9 mouse cellular contexts compared by ENCODE assay signal in genomic region chr2:170877515-170877914, GRCm38 (mm10).
DNase-seq lines count a peak whose midpoint lies in the region; ATAC-seq lines count a peak whose summit lies in the region.
"Had no signal": no experiment of that assay in that cellular context is flagged by ENCODE, and none has a peak within 500 bp of the region (broad histone marks: within the 10 kb centered on the region; RNA-seq: fewer than 3 reads in every experiment).

No protein-coding gene starts in this region.

- H3K4me1 ChIP-seq in liver, embryonic 12.5 days: no peaks in the 10 kb centered on the region
- H3K4me1 ChIP-seq in embryonic facial prominence, embryonic 11.5 days (ENCODE audit: control insufficient read depth, insufficient read depth, low read length): no peaks in the 10 kb centered on the region
- H3K4me1 ChIP-seq in limb, embryonic 13.5 days: no peaks in the 10 kb centered on the region
- H3K4me1 ChIP-seq in stomach, embryonic 16.5 days (ENCODE audit: control insufficient read depth, insufficient read depth, low read length): no peaks in the 10 kb centered on the region

- H3K27me3 ChIP-seq in liver, embryonic 12.5 days (replicated peaks): peaks cover 22% of the 10 kb centered on the region
- H3K27me3 ChIP-seq in embryonic facial prominence, embryonic 11.5 days (ENCODE audit: control insufficient read depth, insufficient read depth, low read length): no peaks in the 10 kb centered on the region; the same call in 1 of the 2 replicates
- peaks cover 22% of the 10 kb centered on the region for H3K27me3 ChIP-seq in limb, embryonic 13.5 days
- H3K27me3 ChIP-seq in stomach, embryonic 16.5 days (ENCODE audit: control insufficient read depth, insufficient read depth, low read length): no peaks in the 10 kb centered on the region; the same call in 1 of the 2 replicates

- no peak overlapping the region for H3K9ac ChIP-seq in liver, embryonic 12.5 days
- H3K9ac ChIP-seq in embryonic facial prominence, embryonic 11.5 days (replicated peaks; ENCODE audit: low read length): no peak overlapping the region
- no peak overlapping the region for H3K9ac ChIP-seq in limb, embryonic 13.5 days
- no peak overlapping the region for H3K9ac ChIP-seq in stomach, embryonic 16.5 days (ENCODE audit: low read length)

- H3K4me3 ChIP-seq in liver, embryonic 12.5 days: no peak overlapping the region
- H3K4me3 ChIP-seq in embryonic facial prominence, embryonic 11.5 days (ENCODE audit: low read depth, low read length): no peak overlapping the region
- H3K4me3 ChIP-seq in limb, embryonic 13.5 days: no peak overlapping the region
- no peak overlapping the region for H3K4me3 ChIP-seq in stomach, embryonic 16.5 days (replicated peaks; ENCODE audit: low read length)

- H3K36me3 ChIP-seq in liver, embryonic 12.5 days: no peaks in the 10 kb centered on the region
- H3K36me3 ChIP-seq in embryonic facial prominence, embryonic 11.5 days (replicated peaks; ENCODE audit: control insufficient read depth, insufficient read depth, low read depth, low read length): no peaks in the 10 kb centered on the region
- no peaks in the 10 kb centered on the region for H3K36me3 ChIP-seq in limb, embryonic 13.5 days
- H3K36me3 ChIP-seq in stomach, embryonic 16.5 days (ENCODE audit: control insufficient read depth, insufficient read depth, low read length): no peaks in the 10 kb centered on the region
- H3K36me3 ChIP-seq: G1E had no signal

- H3K27ac ChIP-seq in liver, embryonic 12.5 days: no peak overlapping the region
- no peak overlapping the region for H3K27ac ChIP-seq in embryonic facial prominence, embryonic 11.5 days (replicated peaks; ENCODE audit: low read depth, low read length)
- H3K27ac ChIP-seq in limb, embryonic 13.5 days: no peak overlapping the region
- no peak overlapping the region for H3K27ac ChIP-seq in stomach, embryonic 16.5 days (ENCODE audit: low read length)

- peak; percentile 69 for DNase-seq in liver
- peak; percentile 95 for DNase-seq in embryonic facial prominence, embryonic 11.5 days (ENCODE audit: low spot score)
- DNase-seq in heart, adult 18-20 months: peak; percentile 51 to 88
- peak; percentile 84 for DNase-seq in kidney, adult 9 months
- DNase-seq in natural killer cell, adult 2 months (ENCODE audit: low spot score in 2 of 2): peak; percentile 3 to 8

- no peaks in the 10 kb centered on the region for H3K9me3 ChIP-seq in liver, embryonic 12.5 days (replicated peaks)
- H3K9me3 ChIP-seq in embryonic facial prominence, embryonic 11.5 days (replicated peaks; ENCODE audit: control insufficient read depth, low read length): no peaks in the 10 kb centered on the region
- H3K9me3 ChIP-seq in limb, embryonic 13.5 days: no peaks in the 10 kb centered on the region
- H3K9me3 ChIP-seq in stomach, embryonic 16.5 days (replicated peaks; ENCODE audit: control insufficient read depth, low read length): no peaks in the 10 kb centered on the region

- no peak; the same call in 1 of the 2 replicates for ATAC-seq in liver, embryonic 12.5 days
- peak; percentile 64 for ATAC-seq in embryonic facial prominence, embryonic 11.5 days (replicated peaks; ENCODE audit: insufficient number of reproducible peaks, low FRiP score, low TSS enrichment, low read depth)
- ATAC-seq in limb, embryonic 13.5 days (ENCODE audit: low FRiP score, low read depth): peak; percentile 57; the same call in 1 of the 2 replicates
- ATAC-seq in stomach, embryonic 16.5 days (ENCODE audit: insufficient read depth, low FRiP score): peak; percentile 69

- no peak overlapping the region for H3K4me2 ChIP-seq in liver, embryonic 12.5 days
- no peak overlapping the region for H3K4me2 ChIP-seq in embryonic facial prominence, embryonic 11.5 days (ENCODE audit: low read depth, low read length)
- H3K4me2 ChIP-seq in limb, embryonic 13.5 days (replicated peaks): no peak overlapping the region
- H3K4me2 ChIP-seq in stomach, embryonic 16.5 days (ENCODE audit: low read depth, low read length): no peak overlapping the region

- under 1% methylated on average over 4 of the region's 4 CpGs for WGBS in liver, embryonic 12.5 days (ENCODE audit: insufficient replicate concordance)
- under 1% methylated on average over 4 of the region's 4 CpGs for WGBS in embryonic facial prominence, embryonic 11.5 days
- 0% methylated on average over 4 of the region's 4 CpGs for WGBS in limb, embryonic 13.5 days
- WGBS in stomach, embryonic 16.5 days: under 1% methylated on average over 4 of the region's 4 CpGs

Comparison
In these comparisons a context has a peak if more than half of its experiments do, and no peak if none do; other contexts are left out.
1. DNase-seq: peak in every context shown above with its lines; median percentile 95 in embryonic facial prominence, embryonic 11.5 days; 84 in kidney, adult 9 months; 70 in heart, adult 18-20 months; 69 in liver; 6 in natural killer cell, adult 2 months.